Mouse (Mus musculus): ENCODE data around the gene Sergef. TPM values are rescaled to one million over a fixed set of nuclear protein-coding genes. Genes with fewer than 3 reads are reported as not detected.

Sergef gene
- polyA plus RNA-seq, 1 experiment from 2014 or later: 15.5 TPM

- WGBS: 75% methylated on average over 16 of the region's 16 CpGs
- Histone ChIP-seq H3K4me2 (ENCODE audit: low read length) (no peak overlapping the region), H3K27ac (no peak overlapping the region), H3K9me3 (replicated peaks; ENCODE audit: low read length) (no peaks in the 10 kb centered on the region), H3K36me3 (ENCODE audit: insufficient read depth, low read length) (no peaks in the 10 kb centered on the region), H3K9ac (ENCODE audit: low read depth, low read length) (no peak overlapping the region), H3K4me3 (replicated peaks; ENCODE audit: low read depth, low read length) (no peak overlapping the region), H3K4me1 (replicated peaks; ENCODE audit: insufficient read depth, low read length) (no peaks in the 10 kb centered on the region), H3K27me3 (ENCODE audit: insufficient read depth, low read length) (no peaks in the 10 kb centered on the region)
- ATAC-seq (replicated peaks; ENCODE audit: low FRiP score, low read depth) (no peak), DNase-seq (ENCODE audit: low spot score) (no peak)
- no peak for TF ChIP-seq CTCF (IDR thresholded peaks at IDR 0.05; ENCODE audit: low read depth)
Measured at GRCm38 (mm10) chr7:46418102-46418622, 221.4 kb downstream of the Sergef start.

- Histone ChIP-seq H3K4me3 (replicated peaks; ENCODE audit: low read depth, low read length) (no peak overlapping the region), H3K27me3 (ENCODE audit: insufficient read depth, low read length) (no peaks in the 10 kb centered on the region), H3K9ac (ENCODE audit: low read depth, low read length) (no peak overlapping the region), H3K27ac (no peak overlapping the region), H3K4me2 (ENCODE audit: low read length) (no peak overlapping the region), H3K4me1 (replicated peaks; ENCODE audit: insufficient read depth, low read length) (no peaks in the 10 kb centered on the region), H3K9me3 (replicated peaks; ENCODE audit: low read length) (no peaks in the 10 kb centered on the region), H3K36me3 (ENCODE audit: insufficient read depth, low read length) (no peaks in the 10 kb centered on the region)
- DNase-seq (ENCODE audit: low spot score) (no peak), ATAC-seq (replicated peaks; ENCODE audit: low FRiP score, low read depth) (no peak)
- 69% methylated on average over 7 of the region's 7 CpGs for WGBS
- no peak for TF ChIP-seq CTCF (IDR thresholded peaks at IDR 0.05; ENCODE audit: low read depth)
Measured at GRCm38 (mm10) chr7:46417467-46417866, 222.1 kb downstream of the Sergef start.

GRCm38 (mm10) chr7:46415818-46416425 is 223.7 kb downstream of the Sergef start:
- no peak overlapping the region for H3K27ac ChIP-seq
- H3K4me1 ChIP-seq (replicated peaks; ENCODE audit: insufficient read depth, low read length): no peaks in the 10 kb centered on the region
- no peak overlapping the region for H3K9ac ChIP-seq (ENCODE audit: low read depth, low read length)
- no peak for ATAC-seq (replicated peaks; ENCODE audit: low FRiP score, low read depth)
- no peak for TF ChIP-seq CTCF (IDR thresholded peaks at IDR 0.05; ENCODE audit: low read depth)
- no peak for DNase-seq (ENCODE audit: low spot score)
- 54% methylated on average over 14 of the region's 14 CpGs for WGBS
- no peak overlapping the region for H3K4me2 ChIP-seq (ENCODE audit: low read length)
- H3K36me3 ChIP-seq (ENCODE audit: insufficient read depth, low read length): no peaks in the 10 kb centered on the region
- no peaks in the 10 kb centered on the region for H3K9me3 ChIP-seq (replicated peaks; ENCODE audit: low read length)
- H3K4me3 ChIP-seq (replicated peaks; ENCODE audit: low read depth, low read length): no peak overlapping the region
- no peaks in the 10 kb centered on the region for H3K27me3 ChIP-seq (ENCODE audit: insufficient read depth, low read length)

- H3K4me2 ChIP-seq (ENCODE audit: low read length): no peak overlapping the region
- no peak for DNase-seq (ENCODE audit: low spot score)
- 55% methylated on average over 6 of the region's 6 CpGs for WGBS
- ATAC-seq (replicated peaks; ENCODE audit: low FRiP score, low read depth): no peak
- no peak overlapping the region for H3K9ac ChIP-seq (ENCODE audit: low read depth, low read length)
- no peak for TF ChIP-seq CTCF (IDR thresholded peaks at IDR 0.05; ENCODE audit: low read depth)
- no peaks in the 10 kb centered on the region for H3K36me3 ChIP-seq (ENCODE audit: insufficient read depth, low read length)
- no peaks in the 10 kb centered on the region for H3K4me1 ChIP-seq (replicated peaks; ENCODE audit: insufficient read depth, low read length)
- H3K9me3 ChIP-seq (replicated peaks; ENCODE audit: low read length): no peaks in the 10 kb centered on the region
- no peaks in the 10 kb centered on the region for H3K27me3 ChIP-seq (ENCODE audit: insufficient read depth, low read length)
- H3K27ac ChIP-seq: no peak overlapping the region
- H3K4me3 ChIP-seq (replicated peaks; ENCODE audit: low read depth, low read length): no peak overlapping the region
Measured at GRCm38 (mm10) chr7:46413959-46414725, 225.5 kb downstream of the Sergef start.

GRCm38 (mm10) chr7:46412823-46413222 is 226.8 kb downstream of the Sergef start:
- ATAC-seq (replicated peaks; ENCODE audit: low FRiP score, low read depth) (no peak), DNase-seq (ENCODE audit: low spot score) (no peak)
- TF ChIP-seq CTCF (IDR thresholded peaks at IDR 0.05; ENCODE audit: low read depth): no peak
- no peak overlapping the region for H3K9ac ChIP-seq (ENCODE audit: low read depth, low read length)
- no peaks in the 10 kb centered on the region for H3K36me3 ChIP-seq (ENCODE audit: insufficient read depth, low read length)
- no peak overlapping the region for H3K27ac ChIP-seq
- H3K4me1 ChIP-seq (replicated peaks; ENCODE audit: insufficient read depth, low read length): no peaks in the 10 kb centered on the region
- no peak overlapping the region for H3K4me2 ChIP-seq (ENCODE audit: low read length)
- 72% methylated on average over 5 of the region's 5 CpGs for WGBS
- H3K27me3 ChIP-seq (ENCODE audit: insufficient read depth, low read length): no peaks in the 10 kb centered on the region
- no peak overlapping the region for H3K4me3 ChIP-seq (replicated peaks; ENCODE audit: low read depth, low read length)
- H3K9me3 ChIP-seq (replicated peaks; ENCODE audit: low read length): no peaks in the 10 kb centered on the region

- H3K4me3 ChIP-seq (replicated peaks; ENCODE audit: low read depth, low read length): no peak overlapping the region
- ATAC-seq (replicated peaks; ENCODE audit: low FRiP score, low read depth): no peak
- no peak for TF ChIP-seq CTCF (IDR thresholded peaks at IDR 0.05; ENCODE audit: low read depth)
- no peaks in the 10 kb centered on the region for H3K9me3 ChIP-seq (replicated peaks; ENCODE audit: low read length)
- no peak overlapping the region for H3K4me2 ChIP-seq (ENCODE audit: low read length)
- H3K9ac ChIP-seq (ENCODE audit: low read depth, low read length): no peak overlapping the region
- H3K27me3 ChIP-seq (ENCODE audit: insufficient read depth, low read length): no peaks in the 10 kb centered on the region
- H3K4me1 ChIP-seq (replicated peaks; ENCODE audit: insufficient read depth, low read length): no peaks in the 10 kb centered on the region
- no peaks in the 10 kb centered on the region for H3K36me3 ChIP-seq (ENCODE audit: insufficient read depth, low read length)
- H3K27ac ChIP-seq: no peak overlapping the region
- 56% methylated on average over 6 of the region's 6 CpGs for WGBS
- DNase-seq (ENCODE audit: low spot score): no peak
Measured at GRCm38 (mm10) chr7:46410727-46411126, 228.9 kb downstream of the Sergef start.
